Mouse (Mus musculus): Measurements from ENCODE around the gene Abhd18.
A peak's percentile ranks its signal among the peaks of the same experiment; 100 is the strongest.
"Not testable (repeated sequence)": the region's sequence is repeated elsewhere in the genome, so short reads cannot be mapped to it uniquely, and the experiment has no call there.

The Abhd18 gene

DNA sequence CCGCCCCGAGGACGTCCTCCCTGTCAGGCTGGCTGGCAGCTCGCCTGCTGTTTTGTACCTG, at the start of gene Abhd18:
Abhd18 (plus strand) TSS at position 14 of the 61 bp plus-strand sequence.
- DNase-seq (ENCODE audit: low spot score in 2 of 2), result not testable (repeated sequence)

DNA sequence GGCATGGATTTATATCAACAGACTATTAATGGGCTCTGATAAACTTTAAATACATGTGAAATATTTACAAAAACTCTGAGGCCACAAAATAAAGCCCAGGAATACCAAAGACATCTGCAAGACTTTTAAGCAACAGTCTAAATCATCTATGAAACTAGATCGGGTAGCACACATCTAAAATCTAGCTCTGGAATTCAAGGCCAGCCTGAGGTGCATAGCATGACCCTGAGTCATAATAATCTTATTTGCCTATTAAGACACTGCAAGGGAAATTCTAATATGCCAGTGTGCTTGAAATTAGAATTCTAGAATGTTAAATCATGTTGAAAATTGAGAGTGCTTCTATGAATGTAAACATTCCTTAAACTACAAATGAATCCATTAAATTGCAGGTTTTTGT, 48.7 kb upstream of the Abhd18 start:
- DNase-seq (ENCODE audit: low spot score in 2 of 2), result no peak

DNA sequence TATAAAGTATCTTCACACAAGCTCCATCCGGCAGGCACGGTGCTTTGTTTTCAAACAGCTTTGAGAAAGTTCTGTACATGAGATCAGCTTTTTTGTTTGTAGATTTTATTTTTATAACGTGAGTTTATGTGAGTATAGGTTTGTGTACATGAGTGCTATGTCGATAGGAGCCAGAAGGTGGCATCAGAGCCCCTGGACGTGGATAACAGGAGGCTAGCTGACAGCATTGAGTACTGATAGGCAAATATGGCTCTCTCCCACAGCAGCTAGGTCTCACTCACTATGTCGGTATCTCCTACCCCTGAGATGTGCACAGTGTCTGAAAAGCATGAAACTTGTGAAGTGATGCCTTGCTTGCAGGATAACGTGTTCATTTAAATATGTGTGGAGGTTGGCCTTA, 48.3 kb upstream of the Abhd18 start:
- DNase-seq (ENCODE audit: low spot score in 2 of 2), result no peak

DNA sequence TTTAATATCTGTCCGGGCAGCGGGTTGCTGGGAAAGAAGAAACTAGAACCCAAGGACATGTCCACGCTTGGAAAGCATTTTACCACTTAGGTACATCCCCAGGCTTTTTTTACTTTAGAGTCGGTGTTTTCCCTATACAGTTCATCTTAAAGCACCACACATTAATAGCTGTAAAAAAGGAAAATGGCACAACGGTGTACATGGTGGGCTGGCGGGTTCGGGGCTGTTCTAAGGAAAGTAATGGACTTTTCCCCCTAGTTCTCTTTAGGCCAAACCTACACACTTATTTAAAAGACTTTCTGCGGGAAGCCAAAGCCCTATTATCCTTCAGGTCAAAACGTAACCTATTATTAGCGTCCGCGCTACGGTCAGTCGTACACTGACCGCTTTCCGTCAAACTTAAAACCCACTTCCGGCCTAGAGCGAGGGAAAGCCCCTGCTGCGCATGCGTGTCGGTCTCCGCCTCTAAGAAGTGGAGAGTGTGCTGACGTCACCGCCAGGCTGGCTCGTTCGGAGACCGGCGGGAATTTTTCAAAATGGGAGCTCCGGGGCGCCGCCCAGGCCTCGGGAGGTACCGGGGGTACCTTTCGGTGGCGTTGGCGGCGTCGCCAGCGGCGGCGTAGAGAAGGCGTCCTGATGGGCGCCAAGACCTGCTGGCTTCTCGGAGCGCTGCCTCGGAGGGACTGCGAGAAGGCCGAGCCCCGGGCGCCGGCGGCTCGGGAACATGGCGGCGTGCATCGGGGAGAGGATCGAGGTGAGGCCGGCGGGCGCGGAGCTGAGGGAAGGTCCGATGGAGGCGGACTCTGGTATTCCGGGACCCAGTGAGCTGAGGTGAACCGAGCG, 47.0 kb upstream of the Abhd18 start, which contains the start of gene Plk4:
Plk4 (plus strand) TSS at position 490 of the 843 bp plus-strand sequence.
- DNase-seq (ENCODE audit: low spot score in 2 of 2), result peak; percentile 92 to 98

DNA sequence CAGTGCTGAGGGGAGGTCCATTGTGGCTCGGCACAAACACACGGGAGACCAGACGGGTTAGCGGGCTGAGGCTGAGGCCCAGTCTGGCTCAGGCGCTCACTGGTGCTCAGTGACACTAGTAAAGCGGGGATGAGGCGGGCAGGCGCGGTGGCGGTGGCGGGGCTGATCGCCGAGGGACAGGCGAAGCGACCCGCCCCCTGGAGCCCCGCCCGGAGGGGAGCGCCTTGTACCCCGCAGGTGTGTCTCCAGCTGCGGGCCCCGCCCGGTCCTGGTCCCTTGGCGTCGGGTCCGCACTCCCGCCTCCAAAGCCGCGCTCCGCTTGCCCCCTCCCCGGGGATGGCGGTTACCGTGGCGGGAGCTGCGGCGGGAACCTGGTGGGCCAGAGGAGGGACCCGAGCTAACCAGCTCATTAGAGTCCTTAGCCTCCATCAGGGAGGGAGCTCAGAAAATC, 46.4 kb upstream of the Abhd18 start:
- peak; percentile 31 to 67 for DNase-seq (ENCODE audit: low spot score in 2 of 2)

DNA sequence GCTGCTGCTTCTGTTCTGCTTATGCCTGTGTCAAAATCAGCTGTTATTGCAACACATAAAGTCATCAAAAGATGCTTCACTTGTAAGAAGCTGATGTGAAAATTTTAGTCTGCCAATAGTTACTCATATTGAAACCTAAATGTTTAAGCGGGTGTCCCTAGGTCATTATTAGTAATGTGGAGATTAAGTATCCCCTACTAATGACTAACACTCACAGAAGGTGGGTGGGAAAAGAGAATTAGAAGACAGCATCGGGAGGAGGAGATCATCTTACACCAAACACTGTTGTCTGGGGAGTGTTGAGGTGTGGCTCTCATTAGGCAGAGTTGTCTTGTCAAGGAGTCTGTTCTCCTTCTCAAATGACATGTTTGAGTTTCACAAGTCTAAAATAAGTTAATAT, 39.9 kb upstream of the Abhd18 start:
- DNase-seq (ENCODE audit: low spot score in 2 of 2), result no peak

DNA sequence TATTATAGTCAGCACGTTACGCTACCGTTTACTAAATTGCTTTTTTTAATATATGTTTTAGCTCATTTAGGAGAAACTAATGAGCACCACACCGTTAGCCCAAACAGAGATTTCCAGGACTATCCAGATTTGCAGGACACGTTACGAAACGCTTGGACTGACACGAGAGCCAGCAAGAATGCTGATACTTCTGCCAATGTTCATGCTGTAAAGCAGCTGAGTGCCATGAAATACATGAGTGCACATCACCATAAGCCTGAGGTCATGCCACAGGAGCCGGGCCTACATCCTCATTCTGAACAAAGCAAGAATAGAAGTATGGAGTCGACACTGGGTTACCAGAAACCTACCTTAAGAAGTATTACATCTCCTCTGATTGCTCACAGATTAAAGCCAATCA, 38.1 kb upstream of the Abhd18 start:
- no peak for DNase-seq (ENCODE audit: low spot score in 2 of 2)

DNA sequence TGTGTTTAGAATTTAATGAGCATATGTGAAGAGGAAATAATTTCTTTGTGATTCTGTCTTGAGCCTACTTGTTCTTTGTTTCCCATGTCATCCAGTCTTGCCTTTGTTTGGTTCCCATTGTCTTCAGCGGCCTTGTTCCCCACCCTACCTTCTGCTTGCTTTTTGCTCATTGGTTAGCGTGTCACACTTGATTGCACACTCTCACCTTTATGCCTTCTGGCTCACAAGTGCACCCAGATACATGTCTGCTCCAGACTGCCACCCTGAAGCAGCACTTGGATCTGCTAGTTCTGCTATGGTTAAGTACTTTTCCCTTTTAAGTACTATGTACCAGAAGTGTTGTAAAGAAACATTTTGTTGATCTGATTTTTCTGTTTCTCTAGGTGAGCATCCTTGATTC, 36.9 kb upstream of the Abhd18 start:
- no peak for DNase-seq (ENCODE audit: low spot score in 2 of 2)

DNA sequence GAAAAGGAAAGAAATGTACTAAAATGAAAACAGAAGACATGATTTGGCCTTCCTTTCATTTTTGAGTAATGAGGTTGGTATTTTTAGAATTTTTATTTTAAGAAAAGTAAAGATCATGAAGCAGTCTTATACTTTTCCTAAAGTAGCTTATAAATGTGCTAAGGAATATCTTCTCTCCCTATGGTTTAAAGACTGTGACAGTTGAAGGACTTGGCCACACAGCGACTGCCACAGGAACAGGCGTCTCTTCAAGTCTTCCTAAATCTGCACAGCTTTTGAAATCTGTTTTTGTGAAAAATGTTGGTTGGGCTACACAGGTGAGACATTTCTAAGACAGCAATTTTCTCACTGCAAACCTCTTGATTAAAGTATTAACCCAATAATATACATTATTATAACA, 33.5 kb upstream of the Abhd18 start:
- no peak for DNase-seq (ENCODE audit: low spot score in 2 of 2)

DNA sequence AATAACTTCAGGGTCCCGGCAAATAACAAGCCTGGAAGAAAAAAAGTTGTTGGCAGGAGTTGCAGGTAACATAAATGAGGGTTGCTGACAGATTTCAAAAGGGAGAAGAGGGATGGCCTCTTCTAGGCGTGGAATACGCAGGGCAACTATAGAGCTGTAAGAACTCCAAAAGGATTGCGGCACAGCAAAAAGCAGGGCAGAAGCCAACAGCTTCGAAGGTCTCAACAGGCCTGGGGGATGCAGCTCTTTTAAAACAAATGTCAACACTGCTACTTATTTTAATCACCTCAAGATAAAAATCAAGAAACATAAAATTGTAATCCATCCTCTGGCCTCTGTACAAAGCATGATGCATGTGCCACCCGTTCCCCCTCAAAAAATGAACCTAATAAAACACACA, 1.2 kb upstream of the Abhd18 start:
- not testable (repeated sequence) for DNase-seq (ENCODE audit: low spot score in 2 of 2)

DNA sequence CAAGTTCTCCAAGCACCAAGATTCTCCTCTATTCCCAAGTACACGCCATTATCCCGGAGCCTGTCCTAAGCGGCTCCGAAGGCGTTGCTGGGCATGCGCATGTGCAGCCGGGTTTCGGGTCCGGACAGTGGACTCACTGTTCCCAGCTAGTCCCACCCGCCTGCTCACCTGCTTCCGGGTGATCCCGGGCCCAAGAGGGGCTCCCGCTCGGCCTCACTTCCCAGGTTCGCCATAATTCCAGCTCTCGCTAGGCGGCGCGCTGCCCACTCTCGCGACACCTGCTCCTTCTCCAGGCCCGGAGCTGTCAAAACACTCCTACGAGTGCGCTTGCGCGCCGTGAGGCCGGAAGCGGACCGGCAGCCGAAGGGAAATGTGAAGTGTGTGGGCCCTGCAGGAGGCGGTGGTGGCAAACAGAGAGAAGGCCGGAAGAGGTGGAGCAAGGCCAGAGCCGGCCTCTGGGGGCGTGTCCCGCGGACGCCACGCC, 255 bp upstream of the Abhd18 start, which contains the start of gene Mfsd8:
Mfsd8 (minus strand) TSS at position 414 of the 484 bp plus-strand sequence.
- DNase-seq (ENCODE audit: low spot score in 2 of 2), result peak; percentile 93 to 97

DNA sequence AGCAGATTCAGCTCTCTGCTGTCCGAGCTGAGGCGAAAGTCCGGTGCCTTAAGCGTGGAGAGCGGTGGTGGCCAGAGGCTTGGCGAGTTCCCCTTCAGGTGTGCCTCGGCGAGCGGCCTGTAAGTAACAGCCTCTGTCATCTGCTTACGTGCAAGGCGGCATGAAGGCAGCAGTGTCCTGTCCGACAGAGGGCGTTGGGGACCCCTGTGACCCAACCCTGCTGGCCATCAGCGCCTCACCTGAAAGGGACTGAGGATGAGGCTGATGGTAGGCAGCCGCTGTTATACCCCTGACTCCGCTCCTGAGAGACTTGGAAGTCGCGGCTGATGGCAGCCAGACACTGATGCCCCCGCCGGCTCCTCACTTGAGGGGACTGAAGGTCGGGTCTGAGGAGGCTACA, 248 bp downstream of the Abhd18 start:
- DNase-seq (ENCODE audit: low spot score in 2 of 2), result peak in 1 of 2 experiments; percentile 31

DNA sequence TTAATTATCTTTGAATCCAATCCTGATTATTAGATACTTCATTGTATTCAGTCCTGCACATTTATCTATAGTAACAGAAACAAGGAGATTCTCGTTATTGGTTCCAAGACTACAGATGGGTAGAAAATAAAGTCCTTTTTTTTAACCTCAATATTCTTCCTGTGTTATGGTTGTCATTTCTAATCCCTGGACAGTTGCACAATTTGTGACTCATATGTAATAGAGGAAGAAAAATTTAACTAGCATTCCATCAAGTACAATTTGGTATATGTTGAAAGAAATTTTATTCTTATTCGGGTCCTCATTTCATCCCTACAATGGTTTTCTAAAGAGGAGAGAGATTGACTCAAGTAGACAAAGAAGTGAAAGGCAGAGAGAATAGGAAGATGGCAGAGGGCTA, 1.2 kb downstream of the Abhd18 start:
- DNase-seq (ENCODE audit: low spot score in 2 of 2), result not testable (repeated sequence)

DNA sequence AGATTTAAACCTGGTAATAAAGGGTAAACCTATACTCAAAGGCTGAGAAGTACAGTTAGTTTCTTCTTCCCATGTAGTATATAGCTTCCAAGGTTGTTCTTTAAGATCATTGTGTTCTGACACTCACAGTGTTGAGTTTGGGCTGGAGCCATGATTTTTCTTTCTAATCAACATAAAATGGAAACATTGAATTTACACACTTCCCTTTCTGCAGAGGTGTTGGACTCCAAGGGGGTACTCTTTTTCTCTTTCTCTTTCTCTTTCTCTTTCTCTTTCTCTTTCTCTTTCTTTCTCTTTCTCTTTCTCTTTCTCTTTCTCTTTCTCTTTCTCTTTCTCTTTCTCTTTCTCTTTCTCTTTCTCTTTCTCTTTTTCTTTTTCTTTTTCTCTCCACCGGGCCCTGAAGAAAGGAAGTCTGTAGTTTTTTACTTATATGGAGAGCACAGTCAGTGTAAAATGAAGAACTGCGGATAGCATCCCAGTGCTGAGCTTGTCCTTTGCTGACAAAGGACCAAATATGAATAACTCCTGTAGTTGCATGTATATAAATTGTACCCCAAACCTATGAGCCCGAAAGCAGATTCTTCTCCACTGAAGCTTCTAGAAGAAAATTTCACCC, 6.5 kb downstream of the Abhd18 start:
- not testable (repeated sequence) for DNase-seq (ENCODE audit: low spot score in 2 of 2)

DNA sequence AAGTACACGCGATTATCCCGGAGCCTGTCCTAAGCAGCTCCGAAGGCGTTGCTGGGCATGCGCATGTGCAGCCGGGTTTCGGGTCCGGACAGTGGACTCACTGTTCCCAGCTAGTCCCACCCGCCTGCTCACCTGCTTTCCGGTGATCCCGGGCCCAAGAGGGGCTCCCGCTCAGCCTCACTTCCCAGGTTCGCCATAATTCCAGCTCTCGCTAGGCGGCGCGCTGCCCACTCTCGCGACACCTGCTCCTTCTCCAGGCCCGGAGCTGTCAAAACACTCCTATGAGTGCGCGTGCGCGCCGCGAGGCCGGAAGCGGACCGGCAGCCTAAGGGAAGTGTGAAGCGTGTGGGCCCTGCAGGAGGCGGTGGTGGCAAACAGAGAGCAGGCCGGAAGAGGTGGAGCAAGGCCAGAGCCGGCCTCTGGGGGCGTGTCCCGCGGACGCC, 47.1 kb downstream of the Abhd18 start:
- DNase-seq (ENCODE audit: low spot score in 2 of 2), result peak; percentile 98 to 99

DNA sequence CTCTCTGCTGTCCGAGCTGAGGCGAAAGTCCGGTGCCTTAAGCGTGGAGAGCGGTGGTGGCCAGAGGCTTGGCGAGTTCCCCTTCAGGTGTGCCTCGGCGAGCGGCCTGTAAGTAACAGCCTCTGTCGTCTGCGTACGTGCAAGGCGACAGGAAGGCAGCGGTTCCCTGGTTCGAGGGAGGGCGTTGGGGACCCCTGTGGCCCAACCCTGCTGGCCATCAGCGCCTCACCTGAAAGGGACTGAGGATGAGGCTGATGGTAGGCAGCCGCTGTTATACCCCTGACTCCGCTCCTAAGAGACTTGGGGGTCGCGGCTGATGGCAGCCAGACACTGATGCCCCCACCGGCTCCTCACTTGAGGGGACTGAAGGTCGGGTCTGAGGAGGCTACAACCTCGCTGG, 47.6 kb downstream of the Abhd18 start:
- DNase-seq (ENCODE audit: low spot score in 2 of 2), result peak in 1 of 2 experiments; percentile 19

DNA sequence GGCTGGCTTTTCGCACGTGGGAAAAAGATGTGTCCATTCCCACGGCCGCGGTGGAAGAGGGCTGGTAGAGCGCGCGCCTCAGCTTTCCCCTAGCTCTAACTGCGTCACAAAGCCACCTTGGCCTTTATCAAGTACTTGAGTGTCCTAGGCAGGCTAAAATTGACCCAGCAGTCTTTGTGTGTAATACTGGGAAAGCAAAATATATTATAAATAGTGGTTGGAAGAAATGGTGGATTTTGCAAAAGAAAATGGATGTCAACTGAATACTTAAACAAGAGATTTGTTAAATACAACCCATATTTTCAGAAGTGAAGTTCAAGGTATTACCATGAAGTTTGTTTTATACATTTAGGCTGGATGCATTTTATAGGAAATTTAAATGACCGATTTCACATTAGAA, 55.7 kb downstream of the Abhd18 start, which contains the start of gene 1700034I23Rik:
1700034I23Rik (minus strand) TSS at position 101 of the 400 bp plus-strand sequence.
- DNase-seq (ENCODE audit: low spot score in 2 of 2), result not testable (repeated sequence)

DNA sequence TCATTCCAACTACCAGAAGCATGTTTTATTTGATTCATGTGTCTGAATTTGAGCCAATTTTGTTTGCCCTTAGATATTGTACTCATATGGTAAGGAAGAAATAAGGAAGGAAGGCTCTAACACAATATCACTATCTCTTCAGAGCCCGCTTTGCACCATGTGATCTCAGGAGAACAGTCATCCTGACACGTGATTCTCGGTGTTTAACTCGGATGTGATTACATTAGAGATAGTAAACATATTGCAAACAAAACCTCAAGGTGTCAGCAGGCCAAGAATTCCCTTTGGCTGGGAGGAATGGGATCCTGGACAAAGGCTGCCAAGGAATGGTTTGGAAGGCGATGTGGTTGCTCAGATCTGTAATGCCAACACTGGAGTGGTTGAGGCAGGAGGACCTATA, 91.4 kb downstream of the Abhd18 start:
- no peak for DNase-seq (ENCODE audit: low spot score in 2 of 2)

DNA sequence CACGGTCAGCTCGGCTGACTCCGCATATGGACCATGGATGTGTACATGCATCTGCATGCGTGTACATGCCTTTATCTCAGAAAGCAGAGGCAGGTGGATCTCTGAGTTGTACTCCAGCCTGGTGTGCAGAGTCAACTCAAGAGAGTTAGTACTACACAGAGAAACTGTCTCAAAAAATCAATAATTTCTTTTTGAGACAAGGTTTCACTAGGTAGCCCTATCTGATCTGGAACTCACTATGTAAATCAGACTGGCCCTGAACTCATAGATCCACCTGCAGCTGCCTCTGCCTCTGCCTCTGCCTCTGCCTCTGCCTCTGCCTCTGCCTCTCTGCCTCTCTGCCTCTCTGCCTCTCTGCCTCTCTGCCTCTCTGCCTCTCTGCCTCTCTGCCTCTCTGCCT, 91.8 kb downstream of the Abhd18 start:
- DNase-seq (ENCODE audit: low spot score in 2 of 2), result no peak

DNA sequence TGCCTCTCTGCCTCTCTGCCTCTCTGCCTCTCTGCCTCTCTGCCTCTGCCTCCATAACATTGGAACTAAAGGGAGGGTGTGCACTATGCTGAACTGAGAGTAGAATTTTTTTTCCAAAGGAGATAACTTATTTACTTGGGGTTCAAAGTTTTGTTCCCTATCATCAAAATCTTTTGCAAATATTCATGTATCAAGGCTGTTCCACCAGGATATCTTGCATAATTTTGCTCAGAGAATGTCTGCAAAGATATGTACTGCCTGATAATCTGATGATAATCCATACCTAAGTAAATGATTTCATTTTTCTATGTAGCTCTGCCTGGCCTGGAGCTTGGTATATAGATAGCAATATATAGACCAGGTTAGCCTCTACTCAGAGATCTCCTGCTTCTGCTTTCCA, 92.2 kb downstream of the Abhd18 start:
- DNase-seq (ENCODE audit: low spot score in 2 of 2), result no peak

DNA sequence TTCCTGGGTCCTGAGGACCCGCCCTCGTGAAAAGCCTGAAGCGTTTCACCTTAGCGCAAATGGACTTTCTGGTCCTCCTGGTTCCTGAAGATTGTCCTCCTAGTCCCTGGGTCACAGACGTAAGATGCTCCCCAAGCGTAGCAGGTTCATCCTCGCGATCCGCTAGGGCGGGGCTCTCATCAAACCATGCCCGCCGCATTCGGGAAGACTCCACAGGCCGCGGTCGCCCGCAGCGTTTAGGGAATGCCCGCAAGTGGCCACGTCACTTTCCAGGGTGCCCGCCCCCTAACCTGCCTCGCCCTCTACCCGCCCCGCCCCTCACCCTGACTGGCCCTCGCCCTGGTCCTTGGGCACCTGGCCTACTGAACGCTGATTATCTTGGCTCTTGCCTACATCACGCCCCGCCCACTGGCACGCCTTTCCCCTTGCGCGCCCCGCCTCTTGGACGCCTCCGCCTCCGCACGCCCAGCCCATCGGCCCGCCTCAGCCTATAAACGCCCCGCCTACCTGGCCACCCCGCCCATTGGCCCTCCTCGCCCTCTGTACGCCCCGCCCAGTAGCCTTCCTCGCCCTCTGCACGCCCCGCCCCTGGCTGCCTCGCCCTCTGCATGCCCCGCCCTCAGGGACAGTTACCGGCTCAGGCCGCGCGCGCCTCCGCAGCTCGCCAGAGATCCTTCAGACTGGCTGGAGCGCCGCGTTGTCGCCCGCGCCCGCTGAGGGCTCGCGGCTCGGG, 102.6 kb downstream of the Abhd18 start, which contains the start of gene Larp1b:
Larp1b (plus strand) TSS at position 659 of the 733 bp plus-strand sequence.
- DNase-seq (ENCODE audit: low spot score in 2 of 2), result peak; percentile 98 to 100

DNA sequence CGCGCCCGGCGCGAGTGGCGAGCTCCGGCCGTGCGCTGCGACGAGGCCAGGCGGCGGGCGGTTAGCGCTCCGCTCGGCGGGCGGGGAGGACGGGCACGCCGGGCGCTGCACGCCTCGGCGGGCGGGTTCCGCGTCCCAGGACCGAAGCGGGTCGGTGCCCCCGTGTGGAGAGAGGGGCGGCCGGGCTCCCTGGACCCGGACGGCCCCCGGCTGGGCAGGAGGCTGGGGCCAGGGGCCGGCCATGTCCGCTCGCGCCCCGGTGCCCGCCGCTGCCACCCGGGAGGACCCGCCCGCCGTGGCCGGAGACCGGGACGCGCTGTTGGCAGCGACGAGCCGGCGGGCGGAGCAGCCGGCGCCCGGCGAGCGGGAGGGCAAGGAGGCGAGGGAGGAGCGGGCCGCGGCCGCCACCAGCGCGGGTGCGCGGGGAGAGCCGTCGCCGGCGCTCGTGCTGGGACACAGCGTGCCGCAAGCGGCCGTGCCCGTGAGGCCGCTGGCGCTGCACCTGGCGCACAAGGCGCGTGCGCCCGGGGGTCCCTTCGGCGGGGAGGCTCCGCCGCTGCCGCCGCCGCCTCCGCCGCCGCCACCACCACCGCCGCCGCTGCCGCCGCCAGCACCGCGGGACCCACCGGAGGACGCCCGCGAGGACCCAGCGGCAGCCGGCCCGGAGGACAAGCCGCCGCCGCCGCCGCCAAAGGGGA, 103.3 kb downstream of the Abhd18 start:
- peak; percentile 22 to 59 for DNase-seq (ENCODE audit: low spot score in 2 of 2)

Data from urinary bladder, postnatal 4 days (tissue).